Mouse (Mus musculus): Measurements from ENCODE around the gene Krt33a.

The Krt33a gene

DNA sequence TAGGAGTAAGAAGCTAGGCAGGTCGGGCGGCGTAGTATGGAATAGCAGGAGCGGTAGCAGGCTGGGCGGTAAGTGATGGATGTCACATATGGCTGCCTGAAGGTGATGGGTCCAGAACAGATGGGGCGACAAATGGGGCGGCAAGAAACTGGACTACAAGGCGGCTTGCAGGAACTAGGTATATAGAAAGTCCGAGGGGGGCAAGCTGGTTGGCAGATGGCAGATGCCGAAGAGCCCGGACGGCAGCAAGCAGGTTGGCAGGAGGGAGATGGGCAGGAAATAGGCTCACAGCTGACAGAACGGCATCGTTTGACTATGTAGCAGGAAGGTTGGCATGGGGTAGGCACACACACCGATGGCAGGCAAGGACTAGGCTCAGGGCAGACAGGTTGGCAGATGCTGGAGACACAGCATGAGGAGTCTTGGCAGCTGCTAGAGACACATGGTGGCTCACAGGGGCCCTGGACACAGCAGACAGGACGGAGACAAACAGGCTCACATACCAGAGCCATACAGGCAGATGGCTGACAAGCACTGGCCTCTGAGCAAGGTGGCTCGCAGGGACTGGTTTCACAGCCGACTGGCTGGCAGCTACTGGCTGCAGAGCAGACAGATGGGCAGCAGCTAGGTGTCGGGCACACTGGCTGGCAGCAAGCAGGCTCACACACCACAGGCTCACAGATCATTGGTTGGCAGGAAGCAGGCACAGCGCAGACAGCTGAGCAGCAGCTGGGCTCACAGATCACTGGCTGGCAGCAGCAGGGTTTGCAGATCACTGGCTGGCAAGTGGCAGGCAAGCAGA, 30.5 kb downstream of the Krt33a start:
- peak; percentile 48 for DNase-seq

DNA sequence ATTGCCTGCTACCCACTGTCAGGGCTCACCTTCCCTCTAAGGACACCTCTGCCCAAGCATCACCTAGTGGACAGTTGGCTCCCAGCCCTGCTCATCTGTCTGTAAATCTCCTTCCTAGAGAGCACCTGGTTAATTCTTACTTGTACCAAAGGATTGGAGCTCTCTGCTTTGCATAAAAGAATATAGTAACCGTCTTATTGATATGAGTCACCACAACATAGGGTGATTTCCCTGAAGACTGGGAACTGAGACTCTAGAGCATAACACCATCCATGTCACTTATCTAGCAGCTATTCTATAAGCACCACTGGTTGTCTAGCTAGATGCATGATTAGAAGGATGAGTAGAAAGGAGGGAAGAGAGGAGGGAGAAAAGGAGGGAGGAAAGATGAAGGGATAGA, 32.6 kb downstream of the Krt33a start:
- DNase-seq: no peak

DNA sequence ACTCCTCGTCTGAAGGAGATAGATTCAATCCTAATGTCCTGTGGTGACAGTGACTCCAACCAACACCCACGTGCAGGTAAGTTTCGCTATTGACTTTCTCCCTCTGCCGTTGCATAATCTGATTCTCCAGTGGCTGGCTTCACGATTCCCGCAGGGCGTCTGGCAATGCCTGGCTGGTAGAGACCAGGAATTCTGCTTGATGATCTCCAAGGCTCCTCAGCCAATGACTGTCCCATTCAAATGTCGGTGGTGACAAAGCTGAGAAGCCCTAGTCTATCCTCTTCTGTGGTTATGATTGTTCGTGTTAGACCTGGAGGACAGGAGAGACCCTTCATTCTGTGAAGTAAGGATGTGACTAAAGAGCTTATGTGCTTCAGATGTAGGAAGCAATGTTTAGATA, 33.3 kb downstream of the Krt33a start:
- DNase-seq: no peak

DNA sequence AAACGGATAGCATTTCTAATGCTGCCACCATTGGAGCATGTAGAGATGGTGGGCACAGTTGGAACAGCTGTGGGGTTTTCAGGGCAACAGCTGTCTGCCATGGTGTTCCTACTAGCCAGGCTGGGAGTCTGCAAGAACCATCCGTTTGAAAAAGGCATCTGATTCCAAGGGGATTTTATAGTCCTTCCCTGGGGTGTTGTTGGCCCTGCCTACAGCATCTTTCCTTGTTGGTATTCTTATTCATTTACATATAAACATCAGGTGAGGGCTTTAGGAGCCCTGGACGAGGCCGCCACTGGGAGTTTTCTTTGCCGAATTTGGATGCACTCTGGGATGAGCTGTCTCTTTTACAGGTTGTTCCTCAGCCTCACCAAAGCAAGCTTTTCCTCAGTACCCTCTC, 37.1 kb downstream of the Krt33a start, which contains the start of gene Krtap29-1:
Krtap29-1 (minus strand) TSS at position 101 of the 400 bp plus-strand sequence.
- no peak for DNase-seq

DNA sequence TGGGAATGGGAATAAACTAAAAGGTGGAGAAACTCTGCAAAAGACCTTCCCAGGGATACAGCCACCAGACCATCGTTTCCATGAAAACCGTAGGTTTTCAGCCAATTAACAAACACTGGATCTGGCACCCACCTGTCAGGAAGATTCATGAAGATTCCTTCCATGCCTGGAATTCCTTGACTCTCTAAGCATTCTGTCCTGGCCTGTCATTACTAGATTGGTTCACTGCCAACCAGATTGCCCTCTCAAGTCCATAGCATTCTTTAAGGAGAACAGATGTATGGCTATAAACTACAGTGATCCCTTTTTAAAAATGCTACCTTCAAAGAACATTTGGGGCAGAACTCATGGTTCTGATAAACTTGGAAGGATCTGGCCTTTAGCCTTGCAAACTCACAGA, 50.1 kb downstream of the Krt33a start:
- no peak for DNase-seq

DNA sequence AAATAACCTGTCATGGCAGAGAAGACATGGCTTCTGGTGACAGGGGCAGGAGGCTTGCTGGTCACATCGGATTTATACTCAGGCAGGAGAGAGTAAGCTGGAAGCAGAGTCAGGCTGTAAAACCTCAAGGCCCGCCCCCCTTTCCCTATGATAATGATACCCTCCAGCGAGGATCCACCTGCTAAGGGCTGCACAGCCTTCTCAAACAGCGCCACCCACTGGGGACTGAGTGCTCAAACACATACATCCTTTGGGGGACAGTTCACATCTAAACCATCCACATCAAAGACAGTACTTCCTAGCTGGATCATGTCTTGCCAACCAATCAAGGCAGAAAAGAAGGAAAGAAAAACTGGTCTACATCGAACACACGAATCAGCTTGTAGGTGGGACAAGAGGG, 51.8 kb downstream of the Krt33a start:
- DNase-seq: no peak
